Mouse (Mus musculus) heart, adult 2 months (tissue): ENCODE data around the gene Serping1. TPM values are rescaled to one million over a fixed set of nuclear protein-coding genes. Genes with fewer than 3 reads are reported as not detected.
A peak's percentile ranks its signal among the peaks of the same experiment; 100 is the strongest.

Source experiments
- DNase-seq, 2 experiments: peaks; one replicate each; pipeline ENCODE4 v3.0.0; 2021
- H3K27ac ChIP-seq: fragments of 200-600 bp; 2 replicates; pipeline ENCODE4 v1.8.1; 2022
- H3K27me3 ChIP-seq: fragments of 200-500 bp; 2 replicates; pipeline ENCODE4 v1.6.1; 2012; ENCODE audit warnings: mild to moderate bottlenecking, low read length, inconsistent platforms, mixed read lengths; ENCODE audit not compliant: control insufficient read depth, insufficient read depth
- H3K36me3 ChIP-seq: fragments of 200-500 bp; 2 replicates; pipeline ENCODE4 v1.6.1; 2012; ENCODE audit warnings: low read length, inconsistent platforms; ENCODE audit not compliant: control insufficient read depth, insufficient read depth
- H3K4me1 ChIP-seq: fragments of 200-500 bp; 2 replicates; pipeline ENCODE4 v1.6.1; 2011; ENCODE audit warnings: low read length; ENCODE audit not compliant: control insufficient read depth, insufficient read depth
- H3K4me3 ChIP-seq: fragments of 200-600 bp; 2 replicates; pipeline ENCODE4 v1.8.1; 2022
- H3K79me2 ChIP-seq: fragments of 200-500 bp; replicated peaks from 2 replicates; pipeline ENCODE4 v1.6.1; 2012; ENCODE audit warnings: mild to moderate bottlenecking, inconsistent platforms, low read length, moderate library complexity, mixed read lengths; ENCODE audit not compliant: control insufficient read depth, insufficient read depth
- H3K9ac ChIP-seq: fragments of 200-500 bp; 2 replicates; pipeline ENCODE4 v1.6.1; 2012; ENCODE audit warnings: low read depth, mild to moderate bottlenecking, control low read depth, inconsistent platforms, low read length, mixed read lengths
- CTCF ChIP-seq: fragments of 200-600 bp; IDR thresholded peaks from 2 replicates; pipeline ENCODE4 v1.8.1; 2022; ENCODE audit warnings: antibody characterized with exemption, mild to moderate bottlenecking, moderate library complexity
- EP300 ChIP-seq: fragments of 200-500 bp; IDR thresholded peaks from 2 replicates; pipeline ENCODE4 v1.6.1; 2011; ENCODE audit warnings: low read depth, low read length, control low read depth; ENCODE audit not compliant: insufficient read depth
- POLR2A ChIP-seq: fragments of 200-500 bp; IDR thresholded peaks from 2 replicates; pipeline ENCODE4 v1.6.1; 2011; ENCODE audit warnings: mild to moderate bottlenecking, low read depth, low read length, control low read depth; ENCODE audit not compliant: insufficient read depth
- WGBS: fragments of 180-500 bp; shearing (Covaris S2); methylation state at CpG from one replicate; pipeline ENCODE4 v1.1.7; 2018; 5-methylcytosine and 5-hydroxymethylcytosine counted together
- intact Hi-C: fragments of 180-260 bp; cut with DNase I; formaldehyde crosslinking; loops from one replicate; pipeline ENCODE4 v1.15.1; 2025
- polyA plus RNA-seq: library from polyadenylated mRNA; depleted of rRNA; stranded (reverse); fragments of >200 nt; gene quantifications from 2 replicates; pipeline ENCODE4 v1.2.3, GENCODE M21; 2012
- total RNA-seq, 2 experiments: library from RNA; stranded (reverse); gene quantifications; 2 replicates each; pipeline ENCODE4 v1.2.3; 2021

Gene Serping1
- total and polyA plus RNA-seq, 3 experiments: 79.7 to 268 (median 81.5) TPM

- Histone ChIP-seq H3K4me3 (no peak overlapping the region), H3K27me3 (no peaks in the 10 kb centered on the region), H3K79me2 (no peaks in the 10 kb centered on the region), H3K36me3 (no peaks in the 10 kb centered on the region), H3K27ac (no peak overlapping the region), H3K9ac (no peak overlapping the region), H3K4me1 (no peaks in the 10 kb centered on the region)
- no peak for DNase-seq
- TF ChIP-seq POLR2A (no peak), EP300 (no peak), CTCF (no peak)
- WGBS: 59% methylated on average over 4 of the region's 4 CpGs
- intact Hi-C loops: no loop called here
These were observed 12.9 kb downstream of the Serping1 start for GRCm38 (mm10) chr2:84762295-84762694.

- Histone ChIP-seq H3K9ac (no peak overlapping the region), H3K36me3 (no peaks in the 10 kb centered on the region), H3K4me3 (no peak overlapping the region), H3K4me1 (no peaks in the 10 kb centered on the region), H3K27me3 (no peaks in the 10 kb centered on the region), H3K27ac (no peak overlapping the region), H3K79me2 (no peaks in the 10 kb centered on the region)
- intact Hi-C loops: no loop called here
- TF ChIP-seq CTCF: no peak
- DNase-seq: no peak
- WGBS: 64% methylated on average over 1 of the region's 1 CpGs
These were observed 13.4 kb downstream of the Serping1 start for GRCm38 (mm10) chr2:84761840-84762239.

- no peak for TF ChIP-seq CTCF
- Histone ChIP-seq H3K79me2 (no peaks in the 10 kb centered on the region), H3K36me3 (no peaks in the 10 kb centered on the region), H3K4me1 (no peaks in the 10 kb centered on the region), H3K9ac (no peak overlapping the region), H3K27ac (no peak overlapping the region), H3K27me3 (no peaks in the 10 kb centered on the region), H3K4me3 (no peak overlapping the region)
- 76% methylated on average over 3 of the region's 3 CpGs for WGBS
- intact Hi-C loops: no loop called here
- DNase-seq: no peak
These were observed 13.9 kb downstream of the Serping1 start for GRCm38 (mm10) chr2:84761309-84761708.

GRCm38 (mm10) chr2:84760777-84761176, 14.5 kb downstream of the Serping1 start:
- intact Hi-C loops: no loop called here
- Histone ChIP-seq H3K4me1 (no peaks in the 10 kb centered on the region), H3K27me3 (no peaks in the 10 kb centered on the region), H3K79me2 (no peaks in the 10 kb centered on the region), H3K9ac (no peak overlapping the region), H3K36me3 (no peaks in the 10 kb centered on the region), H3K27ac (no peak overlapping the region), H3K4me3 (no peak overlapping the region)
- DNase-seq: no peak
- 67% methylated on average over 8 of the region's 8 CpGs for WGBS
- no peak for TF ChIP-seq EP300
- TF ChIP-seq CTCF: no peak
- no peak for TF ChIP-seq POLR2A

DNA sequence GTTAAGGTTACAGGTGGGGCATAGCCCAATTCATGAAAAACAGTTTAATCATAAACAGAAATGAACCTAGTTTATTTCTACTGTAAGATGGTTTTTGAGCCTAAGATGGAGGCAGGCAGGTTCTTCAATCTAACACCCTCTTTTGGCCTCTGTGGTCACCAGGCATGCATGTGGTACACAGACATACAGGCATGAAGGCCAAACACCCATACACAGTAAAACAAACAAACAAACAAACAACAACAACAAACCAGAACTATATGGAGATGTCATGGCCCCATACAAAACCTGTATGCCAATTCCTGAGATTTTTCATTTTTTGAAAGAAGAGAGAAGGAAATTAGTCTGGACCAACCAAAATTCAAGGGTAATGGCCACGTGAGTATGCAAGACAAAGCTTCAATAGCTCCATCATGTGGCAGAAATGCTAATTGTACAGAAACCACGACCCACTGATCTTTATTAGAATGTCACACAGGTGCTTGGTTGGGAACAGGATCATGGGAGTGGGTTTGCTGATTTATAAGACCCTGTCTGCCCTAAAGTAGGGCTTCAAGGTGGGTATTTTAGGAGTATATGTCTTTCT, 16.6 kb downstream of the Serping1 start:
- no peaks in the 10 kb centered on the region for H3K79me2 ChIP-seq
- TF ChIP-seq POLR2A (no peak), EP300 (no peak), CTCF (peak; percentile 78)
- H3K4me1 ChIP-seq: no peaks in the 10 kb centered on the region
- intact Hi-C loops: loop anchor here (2.0 to 5.0 kb wide), 2 partner anchors 20 to 301 kb away; no protein-coding TSS in a partner anchor
- no peak for DNase-seq
- H3K4me3 ChIP-seq: no peak overlapping the region
- H3K27me3 ChIP-seq: no peaks in the 10 kb centered on the region
- 0% methylated on average over 2 of the region's 2 CpGs for WGBS
- H3K27ac ChIP-seq: no peak overlapping the region
- no peaks in the 10 kb centered on the region for H3K36me3 ChIP-seq
- H3K9ac ChIP-seq: no peak overlapping the region

GRCm38 (mm10) chr2:84757026-84757682, 18.1 kb downstream of the Serping1 start:
- intact Hi-C loops: loop anchor here (5.0 kb wide), 1 partner anchor 300 kb away; no protein-coding TSS in a partner anchor

More at GRCm38 (mm10) chr2:84757026-84757682, 18.1 kb downstream of the Serping1 start:
- no peaks in the 10 kb centered on the region for H3K4me1 ChIP-seq
- H3K36me3 ChIP-seq: no peaks in the 10 kb centered on the region
- no peak overlapping the region for H3K4me3 ChIP-seq
- DNase-seq: no peak
- no peaks in the 10 kb centered on the region for H3K79me2 ChIP-seq
- no peak overlapping the region for H3K27ac ChIP-seq
- 72% methylated on average over 7 of the region's 7 CpGs for WGBS
- no peak overlapping the region for H3K9ac ChIP-seq
- no peak for TF ChIP-seq POLR2A
- TF ChIP-seq CTCF: no peak
- no peak for TF ChIP-seq EP300
- no peaks in the 10 kb centered on the region for H3K27me3 ChIP-seq
